Mouse (Mus musculus): ENCODE data around the gene Palb2.

The Palb2 gene

GRCm38 (mm10) chr7:122132497-122133337 is at the start of gene Palb2, which contains the start of gene Dctn5:
Palb2 (minus strand) TSS chr7:122132985.
Dctn5 (plus strand) TSS chr7:122133041.
- in situ Hi-C loops (cut with MseI, MboI) = no loop called here

GRCm38 (mm10) chr7:122180720-122181119 is 47.9 kb upstream of the Palb2 start:
- in situ Hi-C loops (cut with MseI, MboI) = no loop called here

- in situ Hi-C loops (cut with MseI, MboI) = no loop called here
Observed at GRCm38 (mm10) chr7:122171613-122172012, 38.8 kb upstream of the Palb2 start.

GRCm38 (mm10) chr7:122170705-122171104 is 37.9 kb upstream of the Palb2 start:
- in situ Hi-C loops (cut with MseI, MboI) = no loop called here

GRCm38 (mm10) chr7:122167203-122167602 is 34.4 kb upstream of the Palb2 start:
- in situ Hi-C loops (cut with MseI, MboI) = no loop called here

GRCm38 (mm10) chr7:122163766-122164165 is 31.0 kb upstream of the Palb2 start:
- in situ Hi-C loops (cut with MseI, MboI) = no loop called here

GRCm38 (mm10) chr7:122160037-122160436 is 27.3 kb upstream of the Palb2 start:
- in situ Hi-C loops (cut with MseI, MboI) = no loop called here

GRCm38 (mm10) chr7:122158915-122159902 is 26.4 kb upstream of the Palb2 start, which contains the start of gene Plk1:
Plk1 (plus strand) TSS chr7:122159439.
- in situ Hi-C loops (cut with MseI, MboI) = no loop called here

- in situ Hi-C loops (cut with MseI, MboI) = no loop called here
Observed at GRCm38 (mm10) chr7:122158488-122158887, 25.7 kb upstream of the Palb2 start.

GRCm38 (mm10) chr7:122152473-122152872 is 19.7 kb upstream of the Palb2 start:
- in situ Hi-C loops (cut with MseI, MboI) = no loop called here

GRCm38 (mm10) chr7:122140991-122141390 is 8.2 kb upstream of the Palb2 start:
- in situ Hi-C loops (cut with MseI, MboI) = no loop called here

- in situ Hi-C loops (cut with MseI, MboI) = no loop called here
Observed at GRCm38 (mm10) chr7:122138190-122138589, 5.4 kb upstream of the Palb2 start.

GRCm38 (mm10) chr7:122137071-122137470 is 4.3 kb upstream of the Palb2 start:
- in situ Hi-C loops (cut with MseI, MboI) = no loop called here

GRCm38 (mm10) chr7:122135070-122135469 is 2.3 kb upstream of the Palb2 start:
- in situ Hi-C loops (cut with MseI, MboI) = no loop called here

- in situ Hi-C loops (cut with MseI, MboI) = no loop called here
Observed at GRCm38 (mm10) chr7:122133338-122133625, 497 bp upstream of the Palb2 start.

GRCm38 (mm10) chr7:122131834-122132233 is 951 bp downstream of the Palb2 start:
- in situ Hi-C loops (cut with MseI, MboI) = no loop called here

GRCm38 (mm10) chr7:122126946-122127345 is 5.8 kb downstream of the Palb2 start:
- in situ Hi-C loops (cut with MseI, MboI) = no loop called here

GRCm38 (mm10) chr7:122125636-122126035 is 7.1 kb downstream of the Palb2 start:
- in situ Hi-C loops (cut with MseI, MboI) = no loop called here

GRCm38 (mm10) chr7:122123518-122123917 is 9.3 kb downstream of the Palb2 start:
- in situ Hi-C loops (cut with MseI, MboI) = no loop called here

- in situ Hi-C loops (cut with MseI, MboI) = no loop called here
Observed at GRCm38 (mm10) chr7:122108206-122108605, 24.6 kb downstream of the Palb2 start.

GRCm38 (mm10) chr7:122101747-122102244 is 31.0 kb downstream of the Palb2 start, which contains the start of gene Ndufab1:
Ndufab1 (minus strand) TSS chr7:122101886.
- in situ Hi-C loops (cut with MseI, MboI) = no loop called here
